Mouse (Mus musculus) cerebellum, adult 2 months (tissue): ENCODE results near the gene Glycam1. TPM values are rescaled to one million over a fixed set of nuclear protein-coding genes. Genes with fewer than 3 reads are reported as not detected.

Source experiments
- DNase-seq, 2 experiments: peaks; one replicate each; pipeline ENCODE4 v3.0.0; 2021
- H3K27ac ChIP-seq: fragments of 200-500 bp; 2 replicates; pipeline ENCODE4 v1.5.1; 2012; ENCODE audit warnings: low read length, control low read depth, inconsistent platforms; ENCODE audit not compliant: insufficient read depth
- H3K27me3 ChIP-seq: fragments of 200-500 bp; 2 replicates; pipeline ENCODE4 v1.6.1; 2012; ENCODE audit warnings: inconsistent platforms, mild to moderate bottlenecking, low read length, moderate library complexity; ENCODE audit not compliant: control insufficient read depth, insufficient read depth
- H3K4me1 ChIP-seq: fragments of 200-500 bp; 2 replicates; pipeline ENCODE4 v1.6.1; 2011; ENCODE audit warnings: low read length; ENCODE audit not compliant: control insufficient read depth, insufficient read depth
- H3K4me3 ChIP-seq: fragments of 200-500 bp; replicated peaks from 2 replicates; pipeline ENCODE3; 2011; ENCODE audit warnings: mild to moderate bottlenecking, low read depth, low read length, control low read depth; ENCODE audit not compliant: insufficient read depth
- CTCF ChIP-seq: fragments of 200-500 bp; IDR thresholded peaks from 2 replicates; pipeline ENCODE4 v1.5.1; 2011; ENCODE audit warnings: low read depth, mild to moderate bottlenecking, control low read depth, low read length, moderate library complexity, borderline replicate concordance; ENCODE audit not compliant: insufficient read depth
- POLR2A ChIP-seq: fragments of 200-500 bp; IDR thresholded peaks from 2 replicates; pipeline ENCODE4 v1.6.1; 2011; ENCODE audit warnings: low read length, control low read depth, borderline replicate concordance; ENCODE audit not compliant: insufficient read depth
- WGBS: fragments of 180-500 bp; shearing (Covaris S2); methylation state at CpG from one replicate; pipeline ENCODE4 v1.1.7; 2018; 5-methylcytosine and 5-hydroxymethylcytosine counted together
- polyA plus RNA-seq: library from polyadenylated mRNA; depleted of rRNA; stranded (reverse); fragments of >200 nt; gene quantifications from 2 replicates; pipeline ENCODE4 v1.2.3, GENCODE M21; 2012

The Glycam1 gene
- polyA plus RNA-seq, 1 experiment, result not detected

GRCm38 (mm10) chr15:103542526-103542925 lies 22.4 kb downstream of the Glycam1 start:
- no peak for TF ChIP-seq POLR2A
- no peak for TF ChIP-seq CTCF
- H3K4me1 ChIP-seq, result no peaks in the 10 kb centered on the region
- no peak overlapping the region for H3K27ac ChIP-seq
- no peak for DNase-seq
- H3K27me3 ChIP-seq, result no peaks in the 10 kb centered on the region
- H3K4me3 ChIP-seq, result no peak overlapping the region

GRCm38 (mm10) chr15:103540646-103541045 lies 24.2 kb downstream of the Glycam1 start:
- DNase-seq, result no peak
- TF ChIP-seq CTCF, result no peak
- TF ChIP-seq POLR2A, result no peak
- 83% methylated on average over 1 of the region's 1 CpGs for WGBS
- no peak overlapping the region for H3K27ac ChIP-seq
- no peak overlapping the region for H3K4me3 ChIP-seq
- H3K27me3 ChIP-seq, result no peaks in the 10 kb centered on the region
- H3K4me1 ChIP-seq, result no peaks in the 10 kb centered on the region

GRCm38 (mm10) chr15:103539259-103539658 lies 25.6 kb downstream of the Glycam1 start:
- Histone ChIP-seq H3K4me3 (no peak overlapping the region), H3K27ac (no peak overlapping the region), H3K4me1 (no peaks in the 10 kb centered on the region), H3K27me3 (no peaks in the 10 kb centered on the region)
- 87% methylated on average over 2 of the region's 2 CpGs for WGBS
- DNase-seq, result no peak
- no peak for TF ChIP-seq POLR2A
- no peak for TF ChIP-seq CTCF

GRCm38 (mm10) chr15:103537822-103538213 lies 27.1 kb downstream of the Glycam1 start, which contains the start of gene Ppp1r1a:
Gene Ppp1r1a (minus strand): TSS chr15:103538003.
- no peaks in the 10 kb centered on the region for H3K4me1 ChIP-seq
- no peaks in the 10 kb centered on the region for H3K27me3 ChIP-seq
- 1% methylated on average over 36 of the region's 36 CpGs for WGBS
- TF ChIP-seq POLR2A (peak; percentile 28; the same call in 1 of the 2 replicates), CTCF (no peak)
- peak within 1 kb of the TSS; percentile 89 for H3K4me3 ChIP-seq
- peak; percentile 75 to 76 for DNase-seq
- no peak within 1 kb of the TSS; the same call in 1 of the 2 replicates for H3K27ac ChIP-seq

- Histone ChIP-seq H3K27ac (no peak overlapping the region; the same call in 1 of the 2 replicates), H3K27me3 (no peaks in the 10 kb centered on the region), H3K4me3 (peak overlapping the region; percentile 89), H3K4me1 (no peaks in the 10 kb centered on the region)
- TF ChIP-seq CTCF (no peak), POLR2A (no peak)
- peak; percentile 49 to 50 for DNase-seq
- WGBS, result under 1% methylated on average over 37 of the region's 37 CpGs
These were observed 27.7 kb downstream of the Glycam1 start for GRCm38 (mm10) chr15:103537011-103537821.

GRCm38 (mm10) chr15:103536456-103536855 lies 28.4 kb downstream of the Glycam1 start:
- no peak for DNase-seq
- Histone ChIP-seq H3K27ac (no peak overlapping the region), H3K4me3 (peak overlapping the region; percentile 89), H3K4me1 (no peaks in the 10 kb centered on the region), H3K27me3 (no peaks in the 10 kb centered on the region)
- TF ChIP-seq CTCF (no peak), POLR2A (no peak)
- WGBS, result 16% methylated on average over 2 of the region's 2 CpGs

GRCm38 (mm10) chr15:103535786-103536185 lies 29.1 kb downstream of the Glycam1 start:
- WGBS, result 86% methylated on average over 1 of the region's 1 CpGs
- TF ChIP-seq POLR2A (no peak), CTCF (no peak)
- Histone ChIP-seq H3K27me3 (no peaks in the 10 kb centered on the region), H3K27ac (no peak overlapping the region), H3K4me1 (no peaks in the 10 kb centered on the region), H3K4me3 (no peak overlapping the region)
- DNase-seq, result no peak

- 84% methylated on average over 2 of the region's 2 CpGs for WGBS
- Histone ChIP-seq H3K4me3 (no peak overlapping the region), H3K4me1 (no peaks in the 10 kb centered on the region), H3K27ac (no peak overlapping the region), H3K27me3 (no peaks in the 10 kb centered on the region)
- TF ChIP-seq POLR2A (no peak), CTCF (no peak)
- no peak for DNase-seq
These were observed 29.9 kb downstream of the Glycam1 start for GRCm38 (mm10) chr15:103535030-103535429.
